Mouse (Mus musculus) E14TG2a.4 (cell line): ENCODE results near the gene Sh3bp5.

ENCODE experiments used
- CTCF ChIP-seq: conservative IDR thresholded peaks from 2 replicates; pipeline ENCODE4 v1.5.1; 2014; ENCODE audit warnings: low read length
- NANOG ChIP-seq: IDR thresholded peaks from 2 replicates; pipeline ENCODE4 v1.6.1; 2014; ENCODE audit warnings: borderline replicate concordance, low read length, mixed read lengths
- POU5F1 ChIP-seq: IDR thresholded peaks from 2 replicates; pipeline ENCODE4 v1.6.1; 2014; ENCODE audit warnings: low read length, borderline replicate concordance

GRCm38 (mm10) chr14:31398819-31399218, 37.1 kb downstream of the Sh3bp5 start:
- TF ChIP-seq CTCF (no peak), POU5F1 (no peak), NANOG (no peak)
